Comparison of ENCODE assay signal across 8 mouse cellular contexts in genomic region chr6:84586551-84587200, GRCm38 (mm10). TPM values are rescaled to one million over a fixed set of nuclear protein-coding genes. Genes with fewer than 3 reads are reported as not detected.
DNase-seq lines count a peak whose midpoint lies in the region; ATAC-seq and TF ChIP-seq lines count a peak whose summit lies in the region.

No protein-coding gene starts in this region.

- no peak overlapping the region for H3K9ac ChIP-seq in lung, postnatal 0 days (replicated peaks; ENCODE audit: low read depth)
- no peak overlapping the region for H3K9ac ChIP-seq in forebrain, embryonic 16.5 days (replicated peaks; ENCODE audit: low read depth, low read length)
- H3K9ac ChIP-seq in neural tube, embryonic 14.5 days (replicated peaks; ENCODE audit: low read depth, low read length) = no peak overlapping the region

- H3K4me2 ChIP-seq in lung, postnatal 0 days (replicated peaks; ENCODE audit: low read depth, low read length) = peak overlapping the region; percentile 78
- peak overlapping the region; percentile 15; the same call in 1 of the 2 replicates for H3K4me2 ChIP-seq in forebrain, embryonic 16.5 days (ENCODE audit: low read length)
- peak overlapping the region; percentile 16; the same call in 1 of the 2 replicates for H3K4me2 ChIP-seq in neural tube, embryonic 14.5 days (ENCODE audit: low read depth, low read length)

- no peak for TF ChIP-seq EP300 in lung, postnatal 0 days (IDR thresholded peaks at IDR 0.05)

- DNase-seq in lung, postnatal 0 days (ENCODE audit: low spot score) = no peak
- no peak for DNase-seq in lung, postnatal 25 days (ENCODE audit: low spot score)
- peak; percentile 61 for DNase-seq in limb, embryonic 10.5 days (ENCODE audit: low spot score)
- no peak for DNase-seq in layer of hippocampus, adult 8-10 months (ENCODE audit: low spot score in 2 of 2)
- DNase-seq in ovary, postnatal 10 days (ENCODE audit: low spot score) = no peak

- TF ChIP-seq CTCF in lung, postnatal 0 days (IDR thresholded peaks at IDR 0.05) = no peak

- peaks cover 47% of the 10 kb centered on the region for H3K27me3 ChIP-seq in lung, postnatal 0 days (replicated peaks; ENCODE audit: insufficient read depth, low read length)
- peaks cover 64% of the 10 kb centered on the region for H3K27me3 ChIP-seq in forebrain, embryonic 16.5 days (replicated peaks; ENCODE audit: control insufficient read depth, insufficient read depth, low read length)
- H3K27me3 ChIP-seq in limb, embryonic 10.5 days (ENCODE audit: low read depth, poor library complexity, severe bottlenecking) = peaks cover 69% of the 10 kb centered on the region
- peaks cover 74% of the 10 kb centered on the region for H3K27me3 ChIP-seq in neural tube, embryonic 14.5 days (ENCODE audit: control insufficient read depth, insufficient read depth, low read length)

- H3K27ac ChIP-seq in lung, postnatal 0 days (ENCODE audit: low read length) = no peak overlapping the region
- H3K27ac ChIP-seq in forebrain, embryonic 16.5 days (ENCODE audit: low read length) = no peak overlapping the region
- peak overlapping the region; percentile 95 for H3K27ac ChIP-seq in limb, embryonic 10.5 days
- no peak overlapping the region for H3K27ac ChIP-seq in neural tube, embryonic 14.5 days (ENCODE audit: low read depth, low read length)

- WGBS in lung, postnatal 0 days = 1% methylated on average over 28 of the region's 28 CpGs
- WGBS in forebrain, embryonic 16.5 days = under 1% methylated on average over 28 of the region's 28 CpGs
- WGBS in limb, embryonic 10.5 days = 1% methylated on average over 28 of the region's 28 CpGs
- under 1% methylated on average over 28 of the region's 28 CpGs for WGBS in neural tube, embryonic 14.5 days

- H3K9me3 ChIP-seq in lung, postnatal 0 days (ENCODE audit: low read length) = no peaks in the 10 kb centered on the region
- no peaks in the 10 kb centered on the region for H3K9me3 ChIP-seq in forebrain, embryonic 16.5 days (ENCODE audit: control insufficient read depth, low read length)
- H3K9me3 ChIP-seq in limb, embryonic 10.5 days (replicated peaks) = no peaks in the 10 kb centered on the region
- no peaks in the 10 kb centered on the region for H3K9me3 ChIP-seq in neural tube, embryonic 14.5 days (ENCODE audit: control insufficient read depth, low read length)

- no peak for ATAC-seq in lung, postnatal 0 days
- ATAC-seq in forebrain, embryonic 16.5 days = no peak
- ATAC-seq in neural tube, embryonic 14.5 days (ENCODE audit: low read depth) = no peak
- ATAC-seq in activated CD4-positive, CD25-positive, alpha-beta regulatory T cell, adult 4 months = no peak

- H3K4me3 ChIP-seq in lung, postnatal 0 days (ENCODE audit: low read depth, low read length) = peak overlapping the region; percentile 50
- peak overlapping the region; percentile 19; the same call in 1 of the 2 replicates for H3K4me3 ChIP-seq in forebrain, embryonic 16.5 days (replicated peaks; ENCODE audit: low read length)
- H3K4me3 ChIP-seq in limb, embryonic 10.5 days = peak overlapping the region; percentile 81
- H3K4me3 ChIP-seq in neural tube, embryonic 14.5 days (ENCODE audit: low read depth, low read length) = no peak overlapping the region

- H3K36me3 ChIP-seq in lung, postnatal 0 days (ENCODE audit: insufficient read depth, low read length) = no peaks in the 10 kb centered on the region
- no peaks in the 10 kb centered on the region for H3K36me3 ChIP-seq in forebrain, embryonic 16.5 days (ENCODE audit: control insufficient read depth, insufficient read depth)
- peaks cover 40% of the 10 kb centered on the region for H3K36me3 ChIP-seq in limb, embryonic 10.5 days
- no peaks in the 10 kb centered on the region for H3K36me3 ChIP-seq in neural tube, embryonic 14.5 days (ENCODE audit: control insufficient read depth, insufficient read depth, low read length)

- H3K4me1 ChIP-seq in lung, postnatal 0 days (ENCODE audit: insufficient read depth, low read depth, low read length) = peaks cover 44% of the 10 kb centered on the region
- peaks cover 66% of the 10 kb centered on the region for H3K4me1 ChIP-seq in forebrain, embryonic 16.5 days (replicated peaks; ENCODE audit: control insufficient read depth, insufficient read depth, low read length)
- peaks cover 84% of the 10 kb centered on the region for H3K4me1 ChIP-seq in limb, embryonic 10.5 days
- H3K4me1 ChIP-seq in neural tube, embryonic 14.5 days (ENCODE audit: control insufficient read depth, insufficient read depth, low read length) = peaks cover 42% of the 10 kb centered on the region

RNA-seq across cellular contexts. Expression of gene Cyp26b1, which starts 7.0 kb away (rescaled TPM):
- 2.6 and 7.7 TPM in 2 replicates for polyA plus RNA-seq in lung, postnatal 0 days (2015; fragmentation: Nextera tagmentation; extraction: Ambion mirVana)
- 3.6 and 6.2 TPM in 2 replicates for polyA plus RNA-seq in forebrain, embryonic 16.5 days (2015; fragmentation: Nextera tagmentation; extraction: Ambion mirVana)
- 32.7 and 47.1 TPM in 2 replicates for polyA plus RNA-seq in limb, embryonic 10.5 days (2016; fragmentation: Nextera tagmentation; extraction: Ambion mirVana)
- polyA plus RNA-seq in neural tube, embryonic 14.5 days (2014; fragmentation: Nextera tagmentation; extraction: Ambion mirVana) = 8.2 and 11.8 TPM in 2 replicates
- polyA plus RNA-seq in activated CD4-positive, CD25-positive, alpha-beta regulatory T cell, adult 4 months (2017; shearing (Covaris generic)) = under 1 TPM in 1 of 2 experiments, not detected in 1; 0.52 TPM
- 10 to 100 TPM in 2 of 4 experiments, 1 to 10 TPM in 2; 8.4 to 10.5 (median 9.3) TPM for total RNA-seq in layer of hippocampus, adult 8-10 months (2022)

Comparison
In these comparisons a context has a peak if more than half of its experiments do, and no peak if none do; other contexts are left out.
1. H3K4me2 ChIP-seq: peak in every context shown above with its lines; median percentile 78 in lung, postnatal 0 days; 16 in neural tube, embryonic 14.5 days; 15 in forebrain, embryonic 16.5 days.